Mouse (Mus musculus) ES-Bruce4 (cell line): Measurements from ENCODE around the gene Capn15.

Experiments used
- CTCF ChIP-seq: IDR thresholded peaks from one replicate; pipeline ENCODE4 v1.8.1; 2011; ENCODE audit warnings: low read depth, low read length
- POLR2A ChIP-seq: IDR thresholded peaks from one replicate; pipeline ENCODE4 v1.8.1; 2011; ENCODE audit warnings: low read length; ENCODE audit not compliant: insufficient read depth

DNA sequence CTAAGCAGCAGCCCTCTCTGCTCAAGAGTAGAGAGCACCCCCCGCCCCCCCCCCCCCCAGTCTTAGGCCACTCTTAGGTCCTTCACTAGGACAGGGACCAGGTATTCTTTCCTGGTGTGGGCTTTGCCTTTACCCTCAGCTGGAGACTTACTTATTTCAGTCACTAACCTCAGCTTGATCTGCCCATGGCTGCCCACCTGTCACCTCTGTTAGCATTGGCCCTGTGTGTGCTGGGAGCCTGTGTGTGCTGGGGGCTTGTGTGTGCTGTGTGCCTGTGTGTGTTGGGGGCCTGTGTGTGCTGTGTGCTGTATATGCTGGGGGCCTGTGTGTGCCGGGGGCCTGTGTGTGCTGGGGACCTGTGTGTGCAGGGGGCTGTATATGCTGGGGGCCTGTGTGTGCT is 30.9 kb downstream of the Capn15 start:
- TF ChIP-seq CTCF: no peak
- no peak for TF ChIP-seq POLR2A
